Mouse (Mus musculus): ENCODE results near the gene Trpc7.

DNA sequence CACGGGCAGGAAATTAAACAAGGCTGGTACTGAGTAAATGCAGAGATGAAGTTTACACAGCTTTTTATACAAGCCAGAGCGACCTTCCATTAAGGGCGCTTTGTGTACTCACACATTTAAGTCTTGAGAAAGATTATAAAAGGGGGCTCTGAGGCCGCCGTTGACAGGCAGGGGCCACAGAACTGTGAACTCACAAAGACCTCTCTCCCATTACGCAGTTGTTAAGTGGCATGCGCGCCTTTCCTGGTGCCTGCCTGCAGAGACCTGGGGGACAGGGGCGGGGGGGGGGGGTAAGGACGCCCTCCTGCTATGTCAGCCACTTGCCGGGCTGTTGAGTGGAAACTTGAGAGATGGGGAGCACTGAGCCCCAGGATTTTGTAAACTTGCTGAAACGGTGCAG lies 138.6 kb downstream of the Trpc7 start:
- TF ChIP-seq CTCF (IDR thresholded peaks at IDR 0.05; ENCODE audit: extremely low read depth, insufficient read length, insufficient replicate concordance, low read depth, low read length) (no peak), POLR2A (IDR thresholded peaks at IDR 0.05; ENCODE audit: low read depth, low read length) (no peak)
